Mouse (Mus musculus) midbrain, postnatal 0 days (tissue): ENCODE measurements around the gene Vps50. TPM values are rescaled to one million over a fixed set of nuclear protein-coding genes. Genes with fewer than 3 reads are reported as not detected.

ENCODE experiments used
- ATAC-seq: fragments of 200-750 bp; cut with Nextera tagmentation; 2 replicates; pipeline ENCODE4 v1.8.0; 2017; ENCODE audit warnings: moderate number of reproducible peaks, mild to moderate bottlenecking, moderate TSS enrichment, moderate library complexity; ENCODE audit not compliant: low FRiP score
- DNase-seq: peaks from one replicate; pipeline ENCODE4 v3.0.0-alpha.2; 2015; ENCODE audit warnings: low spot score
- H3K27ac ChIP-seq: fragments of 300-500 bp; sonication (generic); 2 replicates; pipeline ENCODE4 v1.5.1; 2014; ENCODE audit warnings: low read depth, mild to moderate bottlenecking, low read length, mixed read lengths
- H3K27me3 ChIP-seq: fragments of 300-500 bp; sonication (generic); 2 replicates; pipeline ENCODE4 v1.6.1; 2014; ENCODE audit warnings: low read length, control low read depth, mixed read lengths; ENCODE audit not compliant: insufficient read depth
- H3K36me3 ChIP-seq: fragments of 300-500 bp; sonication (generic); 2 replicates; pipeline ENCODE4 v1.6.1; 2014; ENCODE audit warnings: low read length, control low read depth, mixed read lengths; ENCODE audit not compliant: insufficient read depth
- H3K4me1 ChIP-seq: fragments of 300-500 bp; sonication (generic); 2 replicates; pipeline ENCODE4 v1.6.1; 2014; ENCODE audit warnings: mild to moderate bottlenecking, control low read depth, antibody characterized with exemption, low read length, mixed read lengths; ENCODE audit not compliant: insufficient read depth
- H3K4me2 ChIP-seq: fragments of 300-500 bp; sonication (generic); 2 replicates; pipeline ENCODE4 v1.6.1; 2014; ENCODE audit warnings: low read depth, mild to moderate bottlenecking, low read length, mixed read lengths; ENCODE audit not compliant: poor library complexity, severe bottlenecking
- H3K4me3 ChIP-seq: fragments of 300-500 bp; sonication (generic); 2 replicates; pipeline ENCODE4 v1.5.1; 2014; ENCODE audit warnings: low read depth, mild to moderate bottlenecking, low read length, moderate library complexity
- H3K9ac ChIP-seq: fragments of 300-500 bp; sonication (generic); replicated peaks from 2 replicates; pipeline ENCODE4 v1.6.1; 2014; ENCODE audit warnings: mild to moderate bottlenecking, low read length, moderate library complexity, mixed read lengths; ENCODE audit not compliant: poor library complexity, severe bottlenecking
- H3K9me3 ChIP-seq: fragments of 300-500 bp; sonication (generic); 2 replicates; pipeline ENCODE4 v1.6.1; 2016; ENCODE audit warnings: low read length, control low read depth
- CTCF ChIP-seq: IDR thresholded peaks from 2 replicates; pipeline ENCODE4 v1.5.1; 2016; ENCODE audit warnings: antibody characterized with exemption, mild to moderate bottlenecking
- WGBS: fragments of 180-500 bp; shearing (Covaris S2); extraction: QIAGEN DNeasy Blood & Tissue Kit; methylation state at CpG from one replicate; pipeline ENCODE4 v1.1.7; 2014; 5-methylcytosine and 5-hydroxymethylcytosine counted together
- polyA plus RNA-seq: library from polyadenylated mRNA; unstranded; fragments of >200 nt; fragmentation: Nextera tagmentation; extraction: Ambion mirVana; gene quantifications from 2 replicates; pipeline ENCODE4 v1.2.1, GENCODE M21; 2015
- total RNA-seq: library from RNA; depleted of rRNA; stranded (reverse); fragments of >200 nt; gene quantifications from 2 replicates; pipeline ENCODE4 v1.2.3, GENCODE M21; 2014; rRNA removed

Gene Vps50
- total RNA-seq (36.5 and 40.9 TPM in 2 replicates), polyA plus RNA-seq (46.4 and 51.8 TPM in 2 replicates)

- H3K27ac ChIP-seq: no peak within 1 kb of the TSS
- under 1% methylated on average over 28 of the region's 28 CpGs for WGBS
- peaks cover 2% of the 10 kb centered on the region; the same call in 1 of the 2 replicates for H3K4me1 ChIP-seq
- H3K9ac ChIP-seq: peak within 1 kb of the TSS; percentile 66
- TF ChIP-seq CTCF: peak; percentile 9; the same call in 1 of the 2 replicates
- H3K27me3 ChIP-seq: no peaks in the 10 kb centered on the region
- no peaks in the 10 kb centered on the region for H3K36me3 ChIP-seq
- H3K9me3 ChIP-seq: no peaks in the 10 kb centered on the region
- ATAC-seq: peak; percentile 99
- peak within 1 kb of the TSS; percentile 87 for H3K4me3 ChIP-seq
- H3K4me2 ChIP-seq: peak within 1 kb of the TSS; percentile 95
- DNase-seq: peak; percentile 96
Observed at GRCm38 (mm10) chr6:3498162-3498848, at the start of gene Vps50, which contains the start of gene Hepacam2. Vps50 (plus strand) TSS chr6:3498382. Hepacam2 (minus strand) TSS chr6:3498298.

- ATAC-seq: no peak
- TF ChIP-seq CTCF: no peak
- no peaks in the 10 kb centered on the region for H3K9me3 ChIP-seq
- peak; percentile 32 for DNase-seq
- H3K27ac ChIP-seq: no peak overlapping the region
- WGBS: 71% methylated on average over 5 of the region's 5 CpGs
- no peak overlapping the region for H3K4me2 ChIP-seq
- no peaks in the 10 kb centered on the region for H3K4me1 ChIP-seq
- H3K4me3 ChIP-seq: no peak overlapping the region
- H3K9ac ChIP-seq: no peak overlapping the region
- H3K27me3 ChIP-seq: no peaks in the 10 kb centered on the region
- no peaks in the 10 kb centered on the region for H3K36me3 ChIP-seq
Observed at GRCm38 (mm10) chr6:3454421-3454820, 43.8 kb upstream of the Vps50 start.

- Histone ChIP-seq H3K9ac (no peak overlapping the region), H3K4me2 (no peak overlapping the region), H3K36me3 (no peaks in the 10 kb centered on the region), H3K9me3 (no peaks in the 10 kb centered on the region), H3K4me3 (no peak overlapping the region), H3K4me1 (no peaks in the 10 kb centered on the region), H3K27ac (no peak overlapping the region), H3K27me3 (no peaks in the 10 kb centered on the region)
- 70% methylated on average over 11 of the region's 11 CpGs for WGBS
- no peak for ATAC-seq
- no peak for TF ChIP-seq CTCF
- DNase-seq: no peak
Observed at GRCm38 (mm10) chr6:3455944-3456536, 42.1 kb upstream of the Vps50 start.

GRCm38 (mm10) chr6:3463026-3463425 lies 35.2 kb upstream of the Vps50 start:
- Histone ChIP-seq H3K4me2 (no peak overlapping the region), H3K27ac (no peak overlapping the region), H3K27me3 (no peaks in the 10 kb centered on the region), H3K36me3 (no peaks in the 10 kb centered on the region), H3K4me1 (no peaks in the 10 kb centered on the region), H3K9me3 (no peaks in the 10 kb centered on the region), H3K9ac (no peak overlapping the region), H3K4me3 (no peak overlapping the region)
- TF ChIP-seq CTCF: no peak
- no peak for DNase-seq
- no peak for ATAC-seq
- WGBS: 85% methylated on average over 6 of the region's 6 CpGs

- DNase-seq (no peak), ATAC-seq (no peak)
- no peak overlapping the region for H3K4me3 ChIP-seq
- no peaks in the 10 kb centered on the region for H3K27me3 ChIP-seq
- no peaks in the 10 kb centered on the region for H3K36me3 ChIP-seq
- H3K9me3 ChIP-seq: no peaks in the 10 kb centered on the region
- WGBS: 91% methylated on average over 2 of the region's 2 CpGs
- no peak overlapping the region for H3K4me2 ChIP-seq
- no peak overlapping the region for H3K27ac ChIP-seq
- no peak for TF ChIP-seq CTCF
- no peaks in the 10 kb centered on the region for H3K4me1 ChIP-seq
- no peak overlapping the region for H3K9ac ChIP-seq
Observed at GRCm38 (mm10) chr6:3463594-3463993, 34.6 kb upstream of the Vps50 start.

GRCm38 (mm10) chr6:3468627-3469026 lies 29.6 kb upstream of the Vps50 start:
- Histone ChIP-seq H3K4me1 (no peaks in the 10 kb centered on the region), H3K4me2 (no peak overlapping the region), H3K27me3 (no peaks in the 10 kb centered on the region), H3K36me3 (no peaks in the 10 kb centered on the region), H3K9ac (no peak overlapping the region), H3K27ac (no peak overlapping the region), H3K4me3 (no peak overlapping the region), H3K9me3 (no peaks in the 10 kb centered on the region)
- 47% methylated on average over 1 of the region's 1 CpGs for WGBS
- ATAC-seq (no peak), DNase-seq (no peak)
- TF ChIP-seq CTCF: no peak
